In the genomic region with DNA sequence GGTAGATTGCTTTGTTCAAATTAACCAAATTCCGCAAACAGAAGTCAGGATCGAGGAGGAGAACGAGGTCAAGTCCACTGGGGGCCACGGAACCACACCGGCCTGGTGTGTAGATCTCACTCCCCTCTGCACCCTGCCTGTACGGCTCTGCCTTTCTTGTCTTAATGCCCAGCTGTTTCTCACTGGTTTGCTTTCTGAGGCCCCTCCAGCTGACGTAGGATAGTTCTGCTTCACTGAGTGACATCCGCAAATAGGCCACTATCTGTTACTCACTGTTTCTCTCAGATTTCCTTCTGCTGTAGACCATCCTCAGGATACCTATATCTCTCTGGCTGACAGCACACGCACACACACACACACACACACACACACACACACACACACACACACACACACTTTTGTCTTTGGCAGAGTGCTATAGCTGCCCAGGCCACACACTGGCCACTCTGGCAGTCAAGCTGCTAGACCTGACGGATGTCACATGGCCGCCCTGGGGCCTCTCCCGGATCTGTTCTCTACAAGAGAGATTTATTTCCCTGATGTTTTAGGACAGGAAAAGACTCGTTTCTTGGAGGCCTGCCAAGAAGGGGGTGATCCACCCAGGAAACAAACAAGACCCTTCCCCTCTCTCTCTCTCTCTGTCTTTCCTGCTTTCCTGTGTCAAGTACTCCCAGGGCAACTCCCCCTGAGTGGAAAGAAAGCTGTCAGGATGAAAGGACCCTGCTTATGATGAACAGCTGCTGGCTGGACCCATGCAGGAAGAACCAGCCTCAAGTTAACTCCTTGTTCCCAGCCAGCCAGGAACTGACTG, we compare ENCODE assay signal across 8 mouse cellular contexts.
DNase-seq lines count a peak whose midpoint lies in the region; ATAC-seq and TF ChIP-seq lines count a peak whose summit lies in the region.
"Had no signal": no experiment of that assay in that cellular context is flagged by ENCODE, and none has a peak within 500 bp of the region (broad histone marks: within the 10 kb centered on the region; RNA-seq: fewer than 3 reads in every experiment).

No protein-coding gene starts in this region.

- 34% methylated on average over 13 of the region's 13 CpGs for WGBS in kidney, adult 2 months
- WGBS in lung, embryonic 14.5 days = 19% methylated on average over 13 of the region's 13 CpGs
- 32% methylated on average over 13 of the region's 13 CpGs for WGBS in stomach, embryonic 16.5 days

- no peaks in the 10 kb centered on the region for H3K9me3 ChIP-seq in lung, embryonic 14.5 days (ENCODE audit: low read depth, low read length)
- H3K9me3 ChIP-seq in stomach, embryonic 16.5 days (replicated peaks; ENCODE audit: control insufficient read depth, low read length) = no peaks in the 10 kb centered on the region

- ATAC-seq in lung, embryonic 14.5 days (ENCODE audit: insufficient read depth) = peak; percentile 96
- peak; percentile 92 for ATAC-seq in stomach, embryonic 16.5 days (ENCODE audit: insufficient read depth, low FRiP score)
- ATAC-seq in monocyte, adult 5-6 weeks (replicated peaks; ENCODE audit: insufficient number of reproducible peaks, low FRiP score, low TSS enrichment, poor library complexity, severe bottlenecking) = no peak

- no peak for TF ChIP-seq POLR2A in kidney, adult 2 months (IDR thresholded peaks at IDR 0.05; ENCODE audit: low read depth, low read length)

- no peaks in the 10 kb centered on the region for H3K27me3 ChIP-seq in kidney, adult 2 months (replicated peaks; ENCODE audit: control insufficient read depth, insufficient read depth, low read length)
- H3K27me3 ChIP-seq in lung, embryonic 14.5 days (ENCODE audit: insufficient read depth, low read length) = no peaks in the 10 kb centered on the region
- no peaks in the 10 kb centered on the region for H3K27me3 ChIP-seq in stomach, embryonic 16.5 days (ENCODE audit: control insufficient read depth, insufficient read depth, low read length)

- no peak overlapping the region for H3K4me3 ChIP-seq in kidney, adult 2 months (ENCODE audit: insufficient read depth, low read depth, low read length)
- no peak overlapping the region for H3K4me3 ChIP-seq in lung, embryonic 14.5 days (ENCODE audit: low read depth, low read length)
- no peak overlapping the region for H3K4me3 ChIP-seq in stomach, embryonic 16.5 days (replicated peaks; ENCODE audit: low read length)
- H3K4me3 ChIP-seq: megakaryocyte, embryonic 14.5 days had no signal

- TF ChIP-seq CTCF in kidney, adult 2 months (conservative IDR thresholded peaks at IDR 0.05; ENCODE audit: insufficient read depth, insufficient read length, low read depth, low read length) = no peak
- TF ChIP-seq CTCF in lung, embryonic 14.5 days (IDR thresholded peaks at IDR 0.05; ENCODE audit: low read depth) = no peak

- peak; percentile 85 for DNase-seq in embryo, embryonic 11 days
- DNase-seq in heart, adult 9 months (ENCODE audit: low spot score in 2 of 2) = peak; percentile 14 to 27
- DNase-seq in kidney, adult 2 months = peak; percentile 73
- DNase-seq in lung, embryonic 14.5 days = peak; percentile 94
- no peak for DNase-seq in right cerebral cortex, postnatal 36 days (ENCODE audit: low spot score in 2 of 2)

- no peaks in the 10 kb centered on the region for H3K4me1 ChIP-seq in kidney, adult 2 months (ENCODE audit: control insufficient read depth, insufficient read depth, low read length)
- peaks cover 11% of the 10 kb centered on the region; the same call in 1 of the 2 replicates for H3K4me1 ChIP-seq in lung, embryonic 14.5 days (ENCODE audit: insufficient read depth)
- H3K4me1 ChIP-seq in stomach, embryonic 16.5 days (ENCODE audit: control insufficient read depth, insufficient read depth, low read length) = peaks cover 16% of the 10 kb centered on the region
- H3K4me1 ChIP-seq: megakaryocyte, embryonic 14.5 days had no signal

- H3K9ac ChIP-seq in lung, embryonic 14.5 days = no peak overlapping the region
- 0 out of 2 replicates have a peak overlapping the region, but pooled peaks have one; percentile 8 for H3K9ac ChIP-seq in stomach, embryonic 16.5 days (ENCODE audit: low read length)

- peak overlapping the region; percentile 33 for H3K4me2 ChIP-seq in lung, embryonic 14.5 days
- peak overlapping the region; percentile 19; the same call in 1 of the 2 replicates for H3K4me2 ChIP-seq in stomach, embryonic 16.5 days (ENCODE audit: low read depth, low read length)

- H3K36me3 ChIP-seq in kidney, adult 2 months (ENCODE audit: control insufficient read depth, insufficient read depth, low read length) = no peaks in the 10 kb centered on the region
- no peaks in the 10 kb centered on the region for H3K36me3 ChIP-seq in lung, embryonic 14.5 days (ENCODE audit: insufficient read depth)
- no peaks in the 10 kb centered on the region for H3K36me3 ChIP-seq in stomach, embryonic 16.5 days (ENCODE audit: control insufficient read depth, insufficient read depth, low read length)

- 0 out of 2 replicates have a peak overlapping the region, but pooled peaks have one; percentile 0 for H3K27ac ChIP-seq in kidney, adult 2 months (ENCODE audit: insufficient read depth, low read depth, low read length)
- H3K27ac ChIP-seq in lung, embryonic 14.5 days (ENCODE audit: low read depth) = peak overlapping the region; percentile 86
- H3K27ac ChIP-seq in stomach, embryonic 16.5 days (ENCODE audit: low read length) = peak overlapping the region; percentile 57

Comparison
In these comparisons a context has a peak if more than half of its experiments do, and no peak if none do; other contexts are left out.
1. DNase-seq: peak in embryo, embryonic 11 days (single experiment), heart, adult 9 months (2 of 2), kidney, adult 2 months (single experiment) and lung, embryonic 14.5 days (single experiment); none in right cerebral cortex, postnatal 36 days (0 of 2).
2. H3K27ac ChIP-seq: peak in every context shown above with its lines; median percentile 86 in lung, embryonic 14.5 days; 57 in stomach, embryonic 16.5 days; 0 in kidney, adult 2 months.